Mouse (Mus musculus): ENCODE results near the gene Mrps23. TPM values are rescaled to one million over a fixed set of nuclear protein-coding genes. Genes with fewer than 3 reads are reported as not detected.

Mrps23 gene
- total RNA-seq, 2 experiments from 2014 or later, result 66.1 to 66.6 TPM

DNA sequence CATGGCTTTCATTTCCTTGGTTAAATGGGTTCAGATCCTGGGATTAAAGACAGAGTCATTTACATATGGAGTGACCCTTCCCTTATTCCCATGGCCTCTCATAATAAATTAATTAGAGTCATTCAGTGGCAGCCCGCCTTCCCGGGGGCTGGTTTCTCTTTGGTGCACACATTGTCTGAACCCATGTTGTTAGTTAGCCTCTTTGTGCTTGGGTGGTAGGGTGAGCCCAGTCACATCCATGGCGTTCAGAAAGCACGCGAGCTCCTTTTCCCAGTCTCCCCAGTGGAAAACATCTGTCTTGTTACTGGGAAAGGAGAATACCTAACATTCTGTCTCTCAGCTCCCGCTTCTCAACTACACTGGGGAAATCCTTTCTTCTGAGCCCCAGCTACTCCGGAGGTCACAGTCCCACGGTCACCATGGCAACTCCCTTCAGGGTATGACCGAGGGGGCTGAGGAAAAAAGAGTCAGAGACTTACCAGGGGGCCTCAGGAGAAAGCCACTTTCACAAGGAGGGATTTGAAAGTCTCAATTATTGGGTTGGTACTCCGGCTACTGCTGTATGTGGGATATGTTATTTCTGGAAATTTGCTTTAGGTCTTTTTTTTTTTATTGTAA lies 36.7 kb downstream of the Mrps23 start:
- no peak for DNase-seq (ENCODE audit: extremely low spot score in 1 of 2, low spot score in 1 of 2)

- DNase-seq (ENCODE audit: extremely low spot score in 1 of 2, low spot score in 1 of 2), result no peak
Measured at GRCm38 (mm10) chr11:88241468-88242301, 37.5 kb downstream of the Mrps23 start.

DNA sequence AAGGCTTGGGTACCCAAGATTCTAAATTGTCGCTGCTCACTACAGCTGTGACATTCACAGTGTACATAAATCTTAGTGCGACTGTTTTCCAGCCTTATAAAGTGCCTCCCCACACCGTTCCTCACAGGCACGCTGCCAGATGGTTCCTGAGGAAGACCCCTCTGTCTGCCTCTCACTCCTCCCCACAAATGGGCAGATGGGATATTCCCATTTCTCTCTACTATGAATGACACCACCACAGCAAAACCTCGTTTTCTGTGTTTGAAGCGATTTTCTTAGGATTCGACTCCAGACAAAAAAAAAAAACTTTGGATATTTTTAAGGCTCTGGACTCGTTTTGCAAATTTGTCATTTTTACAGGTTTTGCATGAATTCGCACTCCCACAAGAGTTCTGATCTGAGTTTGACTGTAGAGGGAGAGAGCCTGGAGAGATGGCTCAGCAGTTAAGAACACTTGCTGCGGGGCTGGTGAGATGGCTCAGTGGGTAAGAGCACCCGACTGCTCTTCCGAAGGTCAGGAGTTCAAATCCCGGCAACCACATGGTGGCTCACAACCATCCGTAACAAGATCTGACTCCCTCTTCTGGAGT lies 41.5 kb downstream of the Mrps23 start:
- no peak for DNase-seq (ENCODE audit: extremely low spot score in 1 of 2, low spot score in 1 of 2)

DNA sequence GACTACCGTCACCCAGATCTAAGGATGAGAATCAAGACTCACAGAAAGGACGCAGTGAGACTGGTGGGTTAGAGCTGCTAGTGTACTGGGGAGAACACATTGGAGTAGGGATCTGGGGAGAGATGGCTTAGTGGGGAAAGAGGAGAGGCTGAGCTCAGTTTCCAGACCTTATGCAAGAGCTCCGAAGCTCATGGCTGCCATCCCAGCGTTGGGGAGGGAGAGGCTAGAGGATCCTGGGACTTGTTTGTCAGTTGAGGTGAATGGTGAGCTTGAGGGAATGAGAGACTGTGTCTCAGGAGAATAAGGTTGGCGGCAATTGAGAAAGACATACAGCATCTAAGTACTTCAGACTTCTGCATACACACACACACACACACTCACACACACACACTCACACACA lies 44.4 kb downstream of the Mrps23 start:
- no peak for DNase-seq (ENCODE audit: extremely low spot score in 1 of 2, low spot score in 1 of 2)

GRCm38 (mm10) chr11:88250568-88250967 lies 46.4 kb downstream of the Mrps23 start:
- no peak for DNase-seq (ENCODE audit: extremely low spot score in 1 of 2, low spot score in 1 of 2)

DNA sequence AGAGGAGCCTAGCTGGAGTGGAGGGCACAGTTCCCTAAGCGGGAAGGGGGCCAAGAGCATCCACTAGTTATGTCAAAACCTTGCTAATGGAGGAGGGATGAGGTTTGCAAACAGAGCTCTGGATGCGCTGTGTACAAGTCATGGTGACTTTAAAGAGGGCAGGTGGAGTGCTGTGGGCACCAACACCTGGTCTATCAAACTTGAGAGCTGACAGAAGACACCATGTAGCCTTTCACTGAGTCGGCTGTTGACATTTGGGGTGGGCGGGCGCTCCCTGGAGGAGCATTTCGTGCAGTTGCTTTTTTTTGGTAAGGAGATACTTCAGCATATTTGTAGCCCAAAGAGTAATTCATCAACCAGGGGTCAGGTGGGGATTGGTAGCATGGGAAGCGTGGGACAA lies 47.1 kb downstream of the Mrps23 start:
- no peak for DNase-seq (ENCODE audit: extremely low spot score in 1 of 2, low spot score in 1 of 2)

DNA sequence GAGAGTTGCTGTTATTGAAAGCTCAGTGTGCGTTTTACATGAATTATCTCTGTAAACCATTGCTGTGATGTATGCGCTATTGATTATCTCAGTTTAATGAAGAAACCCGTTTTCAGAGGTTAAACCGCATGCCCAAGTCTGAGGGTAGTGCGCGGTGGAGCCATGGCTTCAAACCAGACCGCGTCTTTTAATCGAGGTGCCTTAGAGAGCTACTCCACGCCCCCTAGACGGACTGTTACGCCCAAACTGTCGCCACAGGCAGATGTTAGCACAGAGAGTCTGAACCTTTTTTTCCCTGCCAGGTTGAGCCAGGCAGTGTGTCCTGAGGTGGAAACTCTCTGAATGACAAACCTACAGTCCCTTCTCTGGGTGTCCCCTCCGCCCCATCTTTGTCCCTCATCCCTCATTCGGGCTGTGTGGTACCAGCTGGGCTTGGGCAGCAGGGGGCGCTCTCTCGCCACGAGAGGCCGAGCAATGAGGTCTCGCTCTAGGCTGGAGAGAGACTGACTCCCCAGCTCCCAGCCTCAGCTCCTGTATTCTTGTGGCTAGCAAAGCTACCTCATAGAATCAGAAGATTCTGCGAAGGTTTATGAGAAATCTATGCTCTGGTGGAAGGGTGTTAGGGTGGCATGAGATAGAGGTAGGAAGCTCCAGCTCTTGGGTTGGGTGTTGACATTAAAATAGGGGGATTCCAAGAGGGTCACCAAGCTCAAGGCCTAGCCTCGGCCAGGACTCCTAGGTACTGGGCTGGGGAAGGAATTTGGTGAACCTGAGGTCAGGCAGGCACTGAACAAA lies 48.0 kb downstream of the Mrps23 start:
- peak; percentile 90 to 96 for DNase-seq (ENCODE audit: extremely low spot score in 1 of 2, low spot score in 1 of 2)

DNA sequence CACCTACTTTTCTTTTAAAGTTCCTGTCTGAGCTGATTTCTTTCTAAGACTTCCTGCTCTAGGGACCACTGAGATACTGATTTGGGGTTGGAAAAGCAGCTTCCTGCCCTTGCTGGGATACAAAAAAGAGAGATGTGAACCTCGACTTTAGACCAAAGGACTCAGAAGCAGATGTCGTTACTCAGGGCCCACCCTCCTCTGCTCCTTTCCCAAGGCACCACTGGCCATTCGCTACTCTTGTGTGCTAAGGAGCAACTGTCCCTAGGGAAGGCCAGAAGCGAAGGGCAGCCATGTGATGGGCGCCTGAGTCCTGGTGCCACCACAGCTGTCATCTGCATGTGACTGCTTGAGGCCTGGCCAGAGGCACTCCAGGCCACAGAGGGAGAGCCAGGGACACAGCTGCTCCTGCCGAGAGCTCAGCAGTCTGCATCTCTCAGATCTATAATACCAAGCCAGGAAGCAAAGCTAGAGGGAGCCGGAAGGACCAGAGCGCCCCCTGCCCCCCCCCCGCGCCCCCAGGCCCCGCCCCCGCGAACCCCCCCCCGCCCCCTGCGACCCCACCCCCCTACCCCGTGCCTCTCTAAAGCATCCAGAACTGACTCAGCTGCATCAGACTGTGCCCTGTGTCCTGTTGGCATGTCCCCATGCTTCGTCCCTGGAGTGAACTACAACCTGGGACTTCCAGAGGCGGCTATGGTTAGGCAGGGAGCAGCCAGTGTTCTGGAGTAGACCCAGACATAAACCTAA lies 48.8 kb downstream of the Mrps23 start:
- DNase-seq (ENCODE audit: extremely low spot score in 1 of 2, low spot score in 1 of 2), result no peak

DNA sequence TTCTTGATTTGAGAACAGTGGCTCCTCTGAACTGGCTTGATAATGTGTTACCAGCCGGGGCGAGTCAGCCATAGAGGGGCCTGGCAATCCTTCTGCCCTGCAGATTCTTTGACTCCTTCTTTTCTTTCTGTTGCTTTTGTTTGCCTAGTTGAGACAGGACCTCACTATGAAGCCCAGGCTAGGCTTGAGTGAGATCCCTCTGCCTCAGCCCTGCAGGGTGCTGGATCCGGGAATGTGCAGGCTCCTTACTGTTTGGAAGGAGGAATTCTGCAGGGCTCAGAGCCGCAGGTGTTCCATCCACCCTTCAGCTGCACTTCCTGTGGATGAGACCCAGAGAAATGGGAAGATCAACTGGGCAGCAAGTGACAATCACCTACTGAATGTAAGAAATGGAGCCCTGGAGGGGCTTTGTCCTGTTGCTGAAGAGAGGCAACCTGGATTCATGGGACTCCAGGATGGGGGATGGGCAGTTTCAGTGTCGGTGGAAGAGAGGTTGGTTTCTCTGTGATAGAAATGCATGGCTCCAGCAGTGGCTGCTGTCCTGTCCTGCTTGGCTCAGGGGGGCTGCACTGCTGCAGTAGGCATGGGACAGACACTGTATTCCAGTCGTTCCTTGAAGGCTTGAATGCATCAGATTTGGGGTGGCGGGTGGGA lies 49.5 kb downstream of the Mrps23 start:
- no peak for DNase-seq (ENCODE audit: extremely low spot score in 1 of 2, low spot score in 1 of 2)

- no peak for DNase-seq (ENCODE audit: extremely low spot score in 1 of 2, low spot score in 1 of 2)
Measured at GRCm38 (mm10) chr11:88257700-88258099, 53.5 kb downstream of the Mrps23 start.

DNA sequence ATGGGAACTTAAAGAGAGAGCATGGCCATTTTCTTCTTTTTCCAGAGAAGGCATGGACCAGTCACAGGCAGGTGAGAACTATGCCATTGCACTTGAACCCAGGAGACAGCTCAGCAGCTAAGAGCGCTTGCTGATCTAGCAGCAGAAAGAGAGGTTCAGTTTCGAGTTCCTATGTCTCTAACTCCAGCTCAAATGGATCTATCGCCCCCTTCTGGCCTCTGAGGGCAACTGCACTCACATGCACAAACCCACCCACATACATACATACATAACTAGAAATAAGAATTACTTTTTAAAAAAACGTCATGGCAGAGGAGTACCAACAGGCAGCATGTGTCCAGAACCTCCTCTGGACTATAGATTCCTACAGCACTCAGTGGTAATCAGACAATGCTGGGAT lies 54.0 kb downstream of the Mrps23 start:
- no peak for DNase-seq (ENCODE audit: extremely low spot score in 1 of 2, low spot score in 1 of 2)

DNA sequence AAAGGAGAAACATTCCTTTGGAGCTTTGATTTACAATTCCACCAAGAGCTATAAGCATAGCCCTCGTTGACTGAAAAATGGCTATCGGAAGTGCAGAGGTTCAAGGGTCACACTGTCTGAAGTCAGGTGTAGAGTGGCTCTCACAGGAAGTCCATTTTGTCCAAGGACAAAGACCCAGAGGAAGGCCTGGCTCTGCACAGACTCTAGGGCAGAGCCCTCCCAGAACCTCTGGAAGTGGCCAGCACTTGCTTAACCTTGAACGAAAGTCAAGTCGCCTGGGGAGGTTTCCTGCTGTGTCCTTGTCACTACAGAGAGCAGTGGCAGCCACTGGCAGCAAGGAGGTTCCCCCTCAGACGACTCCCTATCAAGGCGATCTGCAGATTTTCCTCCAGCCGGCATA lies 56.3 kb downstream of the Mrps23 start:
- DNase-seq (ENCODE audit: extremely low spot score in 1 of 2, low spot score in 1 of 2), result no peak

Other genes with a start within 250 kb of the Mrps23 start
- gene Dynll2, start 216.9 kb upstream of the Mrps23 start, total RNA-seq (2021), result 100 to 1,000 TPM; 435 to 462 TPM
- 100 to 1,000 TPM; 191 to 221 TPM for gene Srsf1, start 157.0 kb upstream of the Mrps23 start, total RNA-seq (2021)
- 10 to 100 TPM; 22.1 TPM for gene Vezf1, start 136.1 kb upstream of the Mrps23 start, total RNA-seq (2021)
- gene Cuedc1, start 106.3 kb upstream of the Mrps23 start, total RNA-seq (2021), result 10 to 100 TPM; 26.0 to 33.3 TPM
- gene Ccdc182, start 89.7 kb downstream of the Mrps23 start, total RNA-seq (2021), result not detected

Data from layer of hippocampus, postnatal 25 days (tissue).